Mouse (Mus musculus): ENCODE results near the gene Loxl4.

Loxl4 gene

GRCm38 (mm10) chr19:42612654-42613053 is at the start of gene Loxl4:
Loxl4 (minus strand) TSS chr19:42612813.
- DNase-seq (ENCODE audit: low spot score in 2 of 2): peak in 1 of 2 experiments; percentile 18

- no peak for DNase-seq (ENCODE audit: low spot score in 2 of 2)
Measured at GRCm38 (mm10) chr19:42661430-42662164, 49.0 kb upstream of the Loxl4 start.

- DNase-seq (ENCODE audit: low spot score in 2 of 2): no peak
Measured at GRCm38 (mm10) chr19:42660244-42660565, 47.6 kb upstream of the Loxl4 start.

- DNase-seq (ENCODE audit: low spot score in 2 of 2): peak; percentile 53 to 80
Measured at GRCm38 (mm10) chr19:42659354-42660243, 47.0 kb upstream of the Loxl4 start.

GRCm38 (mm10) chr19:42658435-42659135 is 46.0 kb upstream of the Loxl4 start:
- no peak for DNase-seq (ENCODE audit: low spot score in 2 of 2)

GRCm38 (mm10) chr19:42657769-42658168 is 45.2 kb upstream of the Loxl4 start:
- peak in 1 of 2 experiments; percentile 18 for DNase-seq (ENCODE audit: low spot score in 2 of 2)

GRCm38 (mm10) chr19:42657306-42657705 is 44.7 kb upstream of the Loxl4 start:
- no peak for DNase-seq (ENCODE audit: low spot score in 2 of 2)

GRCm38 (mm10) chr19:42655006-42655405 is 42.4 kb upstream of the Loxl4 start:
- peak; percentile 73 to 79 for DNase-seq (ENCODE audit: low spot score in 2 of 2)

- no peak for DNase-seq (ENCODE audit: low spot score in 2 of 2)
Measured at GRCm38 (mm10) chr19:42653091-42653490, 40.5 kb upstream of the Loxl4 start.

- DNase-seq (ENCODE audit: low spot score in 2 of 2): no peak
Measured at GRCm38 (mm10) chr19:42652425-42652824, 39.8 kb upstream of the Loxl4 start.

- DNase-seq (ENCODE audit: low spot score in 2 of 2): no peak
Measured at GRCm38 (mm10) chr19:42640211-42640610, 27.6 kb upstream of the Loxl4 start.

- no peak for DNase-seq (ENCODE audit: low spot score in 2 of 2)
Measured at GRCm38 (mm10) chr19:42639544-42639943, 26.9 kb upstream of the Loxl4 start.

GRCm38 (mm10) chr19:42638604-42639481 is 26.2 kb upstream of the Loxl4 start:
- DNase-seq (ENCODE audit: low spot score in 2 of 2): no peak

- DNase-seq (ENCODE audit: low spot score in 2 of 2): no peak
Measured at GRCm38 (mm10) chr19:42636631-42637030, 24.0 kb upstream of the Loxl4 start.

- DNase-seq (ENCODE audit: low spot score in 2 of 2): no peak
Measured at GRCm38 (mm10) chr19:42633650-42634049, 21.0 kb upstream of the Loxl4 start.

- no peak for DNase-seq (ENCODE audit: low spot score in 2 of 2)
Measured at GRCm38 (mm10) chr19:42632301-42632700, 19.7 kb upstream of the Loxl4 start.

- peak; percentile 31 to 36 for DNase-seq (ENCODE audit: low spot score in 2 of 2)
Measured at GRCm38 (mm10) chr19:42631541-42631961, 18.9 kb upstream of the Loxl4 start.

- DNase-seq (ENCODE audit: low spot score in 2 of 2): no peak
Measured at GRCm38 (mm10) chr19:42628068-42628467, 15.5 kb upstream of the Loxl4 start.

GRCm38 (mm10) chr19:42613647-42614225 is 1.1 kb upstream of the Loxl4 start:
- no peak for DNase-seq (ENCODE audit: low spot score in 2 of 2)

GRCm38 (mm10) chr19:42613116-42613515 is 503 bp upstream of the Loxl4 start:
- DNase-seq (ENCODE audit: low spot score in 2 of 2): no peak

GRCm38 (mm10) chr19:42611746-42612145 is 867 bp downstream of the Loxl4 start:
- DNase-seq (ENCODE audit: low spot score in 2 of 2): no peak

Measured in frontal cortex, postnatal 36 days (tissue).